Mouse (Mus musculus) T-helper 17 cell (primary cell): ENCODE results near the gene Slc16a13.

Experiments used
- in situ Hi-C, 2 experiments: fragments of 300-600 bp; cut with MboI, MseI; formaldehyde crosslinking; loops; 1 replicate in 1 of 2; 2 replicates in 1 of 2; pipeline ENCODE4 v1.15.1; 2025; ENCODE audit warnings: high pct_unique_total_duplicates in 2 of 2

The Slc16a13 gene

GRCm38 (mm10) chr11:70212423-70212822 lies 8.4 kb downstream of the Slc16a13 start, which contains the start of gene Slc16a11:
Slc16a11 (plus strand) TSS chr11:70212752.
- in situ Hi-C loops, result loop anchor here in 1 of 2 experiments (5.0 kb wide), 1 partner anchor 35 kb away; no protein-coding TSS in a partner anchor

GRCm38 (mm10) chr11:70211972-70212371 lies 8.9 kb downstream of the Slc16a13 start:
- in situ Hi-C loops, result loop anchor here in 1 of 2 experiments (5.0 kb wide), 1 partner anchor 35 kb away; no protein-coding TSS in a partner anchor

- in situ Hi-C loops, result loop anchor here in 1 of 2 experiments (5.0 kb wide), 1 partner anchor 33 kb away; no protein-coding TSS in a partner anchor
Measured at GRCm38 (mm10) chr11:70210681-70211080, 10.2 kb downstream of the Slc16a13 start.

DNA sequence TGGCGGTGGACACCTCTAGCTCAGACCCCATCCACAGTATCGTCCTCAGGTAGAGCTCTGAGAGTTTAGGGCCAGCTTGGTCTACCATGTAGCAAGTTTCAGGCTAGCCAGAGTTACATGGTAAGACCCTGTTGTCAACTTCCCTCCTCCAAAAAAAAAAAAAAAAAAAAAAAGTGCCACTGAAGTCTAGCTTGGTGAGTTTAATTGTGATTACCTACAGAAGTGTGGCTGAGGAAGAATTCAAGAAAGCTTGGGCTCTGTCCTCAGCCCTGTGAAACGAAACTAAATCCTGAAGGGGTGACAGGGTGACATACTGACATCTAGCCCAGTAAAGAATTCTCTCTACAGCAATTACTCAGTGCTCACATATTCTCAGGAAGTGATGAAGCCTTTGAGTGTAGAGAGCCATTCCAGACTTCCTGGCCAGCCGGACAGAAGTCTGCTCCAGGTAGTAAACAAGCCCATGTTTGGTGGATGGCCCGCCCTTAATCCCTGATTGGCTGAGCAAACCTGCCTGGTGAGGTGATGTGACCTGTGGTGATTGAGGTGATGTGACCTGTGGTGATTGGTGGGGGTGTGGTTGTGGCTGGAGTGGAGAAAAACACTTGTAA lies 12.0 kb downstream of the Slc16a13 start:
- in situ Hi-C loops, result loop anchor here in 1 of 2 experiments (10.0 kb wide), 1 partner anchor 254 kb away; no protein-coding TSS in a partner anchor

GRCm38 (mm10) chr11:70207283-70207682 lies 13.6 kb downstream of the Slc16a13 start:
- in situ Hi-C loops, result loop anchor here in 1 of 2 experiments (10.0 kb wide), 1 partner anchor 252 kb away; no protein-coding TSS in a partner anchor

DNA sequence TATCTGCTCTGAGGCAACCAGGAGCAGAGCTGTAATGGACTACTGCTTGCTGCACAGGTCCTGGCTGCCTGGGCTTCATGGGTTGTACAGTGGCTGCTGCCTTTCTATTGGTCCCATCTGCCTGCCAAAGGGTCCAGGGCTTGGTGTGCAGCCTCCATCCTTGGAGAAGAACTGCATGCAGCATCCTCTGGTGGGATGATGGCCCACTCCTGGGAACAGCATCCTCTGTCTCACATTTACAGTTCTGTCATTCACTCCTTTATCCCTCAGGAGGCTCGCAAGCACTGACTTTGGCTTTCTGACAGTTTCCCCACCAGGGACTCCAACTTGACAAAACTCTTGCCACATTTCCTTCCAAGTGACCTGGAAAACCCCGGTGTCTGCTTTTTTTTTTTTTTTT lies 14.1 kb downstream of the Slc16a13 start:
- in situ Hi-C loops, result loop anchor here in 1 of 2 experiments (10.0 kb wide), 1 partner anchor 252 kb away; no protein-coding TSS in a partner anchor

DNA sequence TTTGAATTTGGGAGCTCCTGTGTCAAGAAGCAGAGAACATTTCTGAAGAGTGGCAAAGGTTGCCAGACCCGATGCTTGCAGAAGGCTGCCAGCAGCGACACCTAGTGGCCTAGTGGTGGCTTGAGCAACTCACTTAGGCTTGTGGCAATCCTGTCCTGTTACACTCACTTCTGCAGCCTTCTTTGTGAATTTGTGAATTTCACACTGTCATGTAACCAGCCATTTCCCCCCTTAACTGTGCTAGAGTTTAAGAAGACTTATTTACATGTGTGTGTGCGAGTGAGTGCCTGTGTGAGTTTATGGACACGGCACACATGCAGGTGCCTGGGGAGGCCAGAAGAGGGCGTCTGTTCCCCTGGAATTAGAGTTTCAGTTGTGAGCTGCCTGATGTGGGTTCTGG lies 19.2 kb downstream of the Slc16a13 start:
- in situ Hi-C loops, result loop anchor here in 1 of 2 experiments (10.0 kb wide), 1 partner anchor 247 kb away; no protein-coding TSS in a partner anchor

DNA sequence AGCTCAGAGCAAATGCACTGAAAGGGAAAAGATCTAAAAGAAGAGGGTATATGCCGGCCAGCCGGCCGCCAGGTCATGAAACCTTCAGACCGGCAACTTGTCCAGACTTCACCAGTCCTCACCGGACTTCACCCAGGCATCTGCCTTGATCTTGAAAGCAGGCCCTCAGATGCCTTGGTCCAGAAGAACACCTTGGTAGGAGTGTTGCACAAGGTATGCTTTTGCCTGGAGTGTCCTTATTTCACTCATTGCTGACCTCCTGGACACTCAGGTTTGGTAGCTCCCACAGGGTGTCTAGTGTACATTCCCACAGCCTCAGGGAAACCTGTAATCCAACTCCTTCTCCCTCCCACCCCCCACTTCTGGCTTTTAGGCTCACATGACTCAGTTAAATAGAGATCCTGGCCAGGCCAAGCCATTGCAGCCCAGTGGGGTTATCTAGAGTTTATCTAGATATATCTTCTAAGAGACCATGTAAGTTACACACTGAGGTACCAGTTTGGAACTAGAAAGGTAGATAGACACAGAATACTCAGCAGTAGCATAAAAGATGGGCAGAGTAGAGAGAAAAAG lies 20.7 kb downstream of the Slc16a13 start:
- in situ Hi-C loops, result loop anchor here in 1 of 2 experiments (10.0 kb wide), 1 partner anchor 245 kb away; no protein-coding TSS in a partner anchor

GRCm38 (mm10) chr11:70199107-70199506 lies 21.8 kb downstream of the Slc16a13 start:
- in situ Hi-C loops, result loop anchor here in 1 of 2 experiments (5.0 kb wide), 1 partner anchor 142 kb away; no protein-coding TSS in a partner anchor

DNA sequence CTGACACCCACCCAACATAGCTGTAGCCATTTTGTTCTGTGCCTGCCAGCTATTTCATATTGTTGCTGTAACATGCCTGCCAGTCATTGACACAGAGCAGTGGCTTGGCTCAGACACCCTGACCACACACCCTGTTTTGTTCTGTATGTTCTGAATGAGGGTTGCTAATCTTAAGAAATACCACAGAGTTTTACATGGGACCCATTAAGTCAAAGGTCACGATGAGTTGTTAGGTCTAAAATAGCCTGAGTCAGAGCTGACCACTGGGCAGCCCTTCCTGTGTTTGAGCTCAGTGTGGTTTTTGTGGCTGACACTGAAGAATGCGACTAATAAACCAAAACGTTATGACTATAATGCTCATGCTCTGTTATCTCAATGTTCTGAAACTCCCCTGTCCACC lies 22.5 kb downstream of the Slc16a13 start:
- in situ Hi-C loops, result loop anchor here in 1 of 2 experiments (5.0 kb wide), 1 partner anchor 141 kb away; no protein-coding TSS in a partner anchor

GRCm38 (mm10) chr11:70193354-70194285 lies 27.2 kb downstream of the Slc16a13 start:
- in situ Hi-C loops, result no loop called here

DNA sequence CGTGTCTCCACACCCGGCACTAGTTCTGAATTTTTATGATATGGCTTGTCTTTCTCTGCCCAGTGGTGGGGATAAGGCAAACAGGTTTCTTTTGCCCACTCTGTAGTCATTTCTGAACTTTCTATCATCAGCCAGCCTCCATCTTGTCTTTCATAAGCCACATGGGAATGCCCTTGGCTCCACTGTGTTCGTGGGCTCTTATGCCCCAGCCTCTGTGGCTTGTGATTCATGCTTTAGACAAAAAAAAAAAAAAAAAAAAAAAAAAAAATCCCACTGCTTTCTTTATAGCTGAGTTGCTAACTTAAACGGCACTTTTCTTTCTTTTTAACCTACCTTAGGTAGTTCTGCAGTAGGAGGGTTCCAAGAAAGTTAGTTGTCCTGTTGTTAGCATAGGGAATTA lies 28.7 kb downstream of the Slc16a13 start:
- in situ Hi-C loops, result no loop called here

DNA sequence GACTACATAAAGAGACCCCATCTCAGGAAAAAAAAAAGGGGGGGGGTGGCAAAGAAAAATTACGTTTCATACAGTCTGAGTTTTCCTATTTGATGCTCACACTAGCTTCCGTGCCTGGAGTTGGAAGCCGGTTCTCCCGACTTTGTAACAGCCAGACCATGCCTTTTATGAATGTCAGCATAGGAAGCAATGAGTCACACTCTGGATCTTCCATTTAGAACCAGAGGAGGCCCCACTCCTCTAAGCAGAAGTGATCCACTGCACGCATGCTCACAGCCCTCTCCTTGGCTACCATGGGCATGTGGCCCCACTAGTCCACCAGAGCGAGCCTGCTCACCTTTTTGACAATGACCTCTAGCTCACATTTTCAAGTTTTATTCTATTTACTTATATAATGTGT lies 29.7 kb downstream of the Slc16a13 start:
- in situ Hi-C loops, result no loop called here

GRCm38 (mm10) chr11:70189319-70190134 lies 31.3 kb downstream of the Slc16a13 start:
- in situ Hi-C loops, result loop anchor here in 1 of 2 experiments (10.0 kb wide), 1 partner anchor 745 kb away; no protein-coding TSS in a partner anchor

DNA sequence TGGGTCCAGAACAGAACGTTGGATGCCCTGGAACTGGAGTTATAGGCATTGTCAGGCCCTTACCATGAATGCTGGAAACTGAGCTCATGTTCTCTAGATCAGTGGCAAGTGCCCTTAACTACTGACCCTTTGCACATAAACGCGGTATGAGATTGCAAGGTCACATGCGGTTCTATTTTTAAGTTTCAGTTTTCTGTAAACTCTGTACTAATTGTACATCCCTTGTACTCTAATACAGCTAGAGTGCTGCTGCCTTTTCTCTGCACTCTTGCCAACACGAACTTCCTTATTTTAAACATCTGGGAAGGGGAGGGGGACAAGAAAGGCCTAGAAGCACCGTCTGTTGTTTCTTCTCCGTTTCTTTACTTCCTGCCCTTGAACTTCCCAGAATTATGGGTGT lies 35.7 kb downstream of the Slc16a13 start:
- in situ Hi-C loops, result loop anchor here in 1 of 2 experiments (10.0 kb wide), 1 partner anchor 740 kb away; no protein-coding TSS in a partner anchor

DNA sequence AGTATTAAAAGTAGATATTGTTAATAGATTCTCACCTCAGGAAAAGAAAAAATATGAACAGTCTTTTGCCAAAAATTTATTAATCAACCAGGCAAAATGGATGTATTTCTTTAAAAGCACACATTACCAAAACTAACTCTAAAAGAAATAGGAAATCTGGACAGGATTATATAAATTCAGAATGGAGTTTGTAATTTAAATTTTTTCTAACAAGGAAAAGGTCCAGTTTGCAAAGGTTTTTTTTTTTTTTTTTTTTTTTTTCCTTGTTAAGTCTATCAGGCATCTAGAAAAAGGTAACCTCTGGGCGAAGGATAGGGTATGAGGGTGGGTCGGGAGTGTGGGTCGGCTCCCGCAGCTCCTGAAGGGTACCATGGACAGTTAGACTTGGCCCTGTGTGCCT lies 40.4 kb downstream of the Slc16a13 start:
- in situ Hi-C loops, result loop anchor here in 1 of 2 experiments (10.0 kb wide), 1 partner anchor 736 kb away; no protein-coding TSS in a partner anchor

GRCm38 (mm10) chr11:70179401-70179800 lies 41.5 kb downstream of the Slc16a13 start:
- in situ Hi-C loops, result loop anchor here in 1 of 2 experiments (5.0 to 10.0 kb wide), 2 partner anchors 33 to 125 kb away; partner anchors contain the start of genes Asgr1 and Slc16a11

DNA sequence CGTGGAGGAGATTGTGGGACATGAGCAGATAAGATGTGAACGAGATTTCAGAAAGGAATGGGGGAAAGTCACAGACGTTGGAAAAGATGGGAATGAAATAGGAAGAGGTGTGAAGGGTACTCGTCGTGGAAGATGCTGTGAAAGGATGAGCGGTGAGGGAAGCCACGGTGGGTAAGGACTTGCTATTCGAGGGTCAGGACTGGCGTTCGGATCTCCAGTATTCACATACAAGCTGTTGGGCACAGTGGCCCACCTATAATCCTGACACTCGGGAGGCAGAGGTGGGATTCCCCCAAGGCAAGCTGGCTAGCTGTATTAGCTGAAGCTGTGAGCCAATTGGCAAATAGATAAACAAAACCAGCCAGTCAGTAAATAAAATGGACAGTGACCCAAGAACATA lies 42.1 kb downstream of the Slc16a13 start:
- in situ Hi-C loops, result loop anchor here in 1 of 2 experiments (5.0 to 10.0 kb wide), 2 partner anchors 34 to 124 kb away; partner anchors contain the start of genes Asgr1 and Slc16a11

GRCm38 (mm10) chr11:70178311-70178710 lies 42.6 kb downstream of the Slc16a13 start:
- in situ Hi-C loops, result loop anchor here in 1 of 2 experiments (5.0 to 10.0 kb wide), 2 partner anchors 34 to 124 kb away; partner anchors contain the start of genes Asgr1 and Slc16a11

DNA sequence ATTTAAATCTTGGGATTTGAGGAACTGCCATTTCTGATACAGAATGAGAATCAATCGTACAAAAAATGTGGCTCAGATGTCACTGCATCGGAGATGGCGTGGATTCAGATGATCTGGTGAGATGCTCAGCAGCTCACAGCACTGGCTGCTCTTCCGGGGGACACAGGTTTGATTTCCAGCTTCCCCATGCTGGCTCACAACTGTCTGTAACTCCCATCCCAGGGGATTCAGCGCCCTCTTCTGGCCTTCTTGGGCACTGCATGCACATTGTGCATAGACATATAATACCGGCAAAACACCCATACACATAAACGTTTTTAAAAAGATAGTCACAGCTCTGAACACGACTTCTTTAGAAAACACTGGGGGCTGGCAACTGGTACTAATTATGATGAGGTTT lies 43.2 kb downstream of the Slc16a13 start:
- in situ Hi-C loops, result loop anchor here in 1 of 2 experiments (5.0 to 10.0 kb wide), 2 partner anchors 35 to 123 kb away; partner anchors contain the start of genes Asgr1 and Slc16a11
